Mouse (Mus musculus): ENCODE data around the gene Pum2.

DNA sequence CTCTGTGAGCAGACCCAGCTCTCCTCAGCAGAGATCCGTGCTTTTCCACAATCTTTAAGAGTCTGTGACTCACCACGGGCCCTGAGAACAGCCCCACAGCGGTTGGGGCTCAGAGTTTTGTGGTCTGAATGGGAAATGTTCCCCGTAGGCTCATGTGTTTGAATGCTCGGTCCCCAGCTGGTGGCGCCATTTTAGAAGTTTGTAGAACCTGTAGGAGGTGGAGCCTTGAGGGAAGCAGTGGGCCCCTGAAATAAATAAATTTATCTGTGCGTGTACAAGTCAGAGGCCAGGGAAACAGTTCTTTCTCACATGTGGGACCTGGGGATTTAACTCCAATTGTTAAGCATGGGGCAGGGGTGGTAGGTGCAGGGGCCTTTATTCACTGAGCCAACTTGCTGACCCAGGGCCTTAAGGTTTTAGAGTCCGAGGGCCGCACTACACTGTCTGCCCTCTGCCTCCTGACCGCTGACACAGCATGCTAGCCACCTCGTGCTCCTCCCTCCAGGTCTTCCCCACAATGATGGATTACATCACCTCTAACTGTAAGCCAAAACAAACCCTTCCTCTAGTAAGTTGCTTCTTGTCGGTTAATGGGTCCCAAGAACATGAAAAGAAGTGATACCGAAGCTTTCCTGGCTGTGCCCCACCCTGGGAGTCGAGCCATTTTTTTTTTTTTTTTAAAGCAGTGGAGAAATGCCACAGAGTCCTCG is 90.4 kb downstream of the Pum2 start:
- TF ChIP-seq CTCF (IDR thresholded peaks at IDR 0.05 in 2 of 3, conservative IDR thresholded peaks at IDR 0.05 in 1 of 3; ENCODE audit: control insufficient read depth in 1 of 3, insufficient read depth in 1 of 3, low read depth in 2 of 3, low read length in 3 of 3, poor library complexity in 1 of 3, severe bottlenecking in 1 of 3) (peak in 2 of 3 experiments; percentile 26 to 27; a peak in 3 of 6 replicates), NRF1 (IDR thresholded peaks at IDR 0.05; ENCODE audit: insufficient read depth, low read depth, low read length, poor library complexity, severe bottlenecking) (no peak), ZC3H11A (IDR thresholded peaks at IDR 0.05; ENCODE audit: low read depth, low read length) (no peak), POLR2A (IDR thresholded peaks at IDR 0.05; ENCODE audit: control insufficient read depth in 1 of 2, insufficient read depth in 1 of 2, low read depth in 1 of 2, low read length in 2 of 2, poor library complexity in 1 of 2) (no peak), BHLHE40 (IDR thresholded peaks at IDR 0.05; ENCODE audit: borderline replicate concordance, low read depth, low read length) (no peak), MAFK (IDR thresholded peaks at IDR 0.05; ENCODE audit: borderline replicate concordance, low read depth, low read length) (no peak), ZKSCAN1 (IDR thresholded peaks at IDR 0.05; ENCODE audit: low read depth, low read length) (no peak), KAT2A (conservative IDR thresholded peaks at IDR 0.05; ENCODE audit: low read depth, low read length) (no peak), ETS1 (IDR thresholded peaks at IDR 0.05; ENCODE audit: low read depth, low read length) (no peak), USF2 (IDR thresholded peaks at IDR 0.05; ENCODE audit: borderline replicate concordance in 1 of 2, insufficient read depth in 1 of 2, low read depth in 1 of 2, low read length in 2 of 2) (no peak), EP300 (IDR thresholded peaks at IDR 0.05; ENCODE audit: low read depth in 1 of 2, low read length in 2 of 2) (no peak), SIN3A (IDR thresholded peaks at IDR 0.05; ENCODE audit: low read length) (no peak)

Measured in MEL (cell line).